Mouse (Mus musculus): ENCODE results near the gene Gdap2. TPM values are rescaled to one million over a fixed set of nuclear protein-coding genes. Genes with fewer than 3 reads are reported as not detected.

Gene Gdap2
- total RNA-seq, 2 experiments from 2014 or later = 3.8 to 22.5 TPM

GRCm38 (mm10) chr3:100236725-100237436 lies 74.7 kb downstream of the Gdap2 start:
- ATAC-seq (replicated peaks; ENCODE audit: low FRiP score, poor library complexity, severe bottlenecking) = no peak

GRCm38 (mm10) chr3:100242230-100242629 lies 80.0 kb downstream of the Gdap2 start:
- ATAC-seq (replicated peaks; ENCODE audit: low FRiP score, poor library complexity, severe bottlenecking) = no peak

GRCm38 (mm10) chr3:100246286-100246825 lies 84.2 kb downstream of the Gdap2 start:
- ATAC-seq (replicated peaks; ENCODE audit: low FRiP score, poor library complexity, severe bottlenecking) = no peak

Other genes with a start within 250 kb of the Gdap2 start
- gene Wdr3, start within 50 bp of the Gdap2 start, total RNA-seq (2015; ENCODE audit: low replicate concordance) = 9.8 and 10.7 TPM in 2 replicates
- 11.4 and 25.6 TPM in 2 replicates for gene Wdr3, start within 50 bp of the Gdap2 start, total RNA-seq (2017; ENCODE audit: low replicate concordance)